Mouse (Mus musculus) cerebellum, adult (tissue): Measurements from ENCODE around the gene A2ml1.

ENCODE experiments used
- ATAC-seq: cut with Nextera tagmentation; 2 replicates; pipeline ENCODE4 v1.9.2; 2017; ENCODE audit warnings: mild to moderate bottlenecking, moderate library complexity, mixed read lengths; ENCODE audit not compliant: insufficient number of reproducible peaks, low FRiP score, low TSS enrichment

The A2ml1 gene

DNA sequence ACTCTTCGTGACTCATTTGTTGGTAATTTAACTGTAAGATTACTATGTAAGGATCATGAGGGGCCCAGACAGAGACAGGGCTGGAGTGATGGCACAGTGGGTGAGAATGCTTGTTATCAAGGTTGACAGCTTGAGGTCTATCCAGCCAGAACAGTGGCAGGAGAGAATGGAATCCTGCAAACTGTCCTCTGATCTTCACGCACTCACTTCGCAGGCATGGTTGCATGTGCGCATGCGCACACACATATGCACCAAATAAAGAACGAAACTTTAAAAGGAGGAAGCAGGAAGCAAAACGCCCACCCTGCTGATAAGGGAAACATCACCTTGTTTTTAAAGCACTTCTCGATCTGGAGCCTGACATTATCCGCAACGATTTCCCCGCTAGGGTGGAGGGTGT lies 14.8 kb downstream of the A2ml1 start:
- ATAC-seq: no peak

DNA sequence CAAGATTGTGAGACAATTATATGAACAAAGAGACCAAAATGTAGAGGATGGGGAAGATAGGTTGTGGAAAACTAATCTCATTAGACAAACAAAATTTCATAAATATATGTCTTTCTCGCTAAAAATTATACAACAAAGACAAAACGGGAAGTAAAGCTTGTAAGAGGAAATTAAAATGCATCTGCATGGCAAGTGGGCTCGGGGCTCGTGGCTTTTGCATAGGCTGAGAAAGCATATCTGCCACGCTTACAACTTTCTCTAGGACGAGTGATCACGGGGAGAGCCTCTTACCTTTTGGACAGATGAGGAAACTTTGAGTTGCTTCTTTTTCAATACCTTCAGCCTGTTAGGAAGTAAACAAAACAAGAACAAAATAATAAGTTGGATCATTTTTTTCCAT lies 27.4 kb downstream of the A2ml1 start:
- ATAC-seq: no peak

DNA sequence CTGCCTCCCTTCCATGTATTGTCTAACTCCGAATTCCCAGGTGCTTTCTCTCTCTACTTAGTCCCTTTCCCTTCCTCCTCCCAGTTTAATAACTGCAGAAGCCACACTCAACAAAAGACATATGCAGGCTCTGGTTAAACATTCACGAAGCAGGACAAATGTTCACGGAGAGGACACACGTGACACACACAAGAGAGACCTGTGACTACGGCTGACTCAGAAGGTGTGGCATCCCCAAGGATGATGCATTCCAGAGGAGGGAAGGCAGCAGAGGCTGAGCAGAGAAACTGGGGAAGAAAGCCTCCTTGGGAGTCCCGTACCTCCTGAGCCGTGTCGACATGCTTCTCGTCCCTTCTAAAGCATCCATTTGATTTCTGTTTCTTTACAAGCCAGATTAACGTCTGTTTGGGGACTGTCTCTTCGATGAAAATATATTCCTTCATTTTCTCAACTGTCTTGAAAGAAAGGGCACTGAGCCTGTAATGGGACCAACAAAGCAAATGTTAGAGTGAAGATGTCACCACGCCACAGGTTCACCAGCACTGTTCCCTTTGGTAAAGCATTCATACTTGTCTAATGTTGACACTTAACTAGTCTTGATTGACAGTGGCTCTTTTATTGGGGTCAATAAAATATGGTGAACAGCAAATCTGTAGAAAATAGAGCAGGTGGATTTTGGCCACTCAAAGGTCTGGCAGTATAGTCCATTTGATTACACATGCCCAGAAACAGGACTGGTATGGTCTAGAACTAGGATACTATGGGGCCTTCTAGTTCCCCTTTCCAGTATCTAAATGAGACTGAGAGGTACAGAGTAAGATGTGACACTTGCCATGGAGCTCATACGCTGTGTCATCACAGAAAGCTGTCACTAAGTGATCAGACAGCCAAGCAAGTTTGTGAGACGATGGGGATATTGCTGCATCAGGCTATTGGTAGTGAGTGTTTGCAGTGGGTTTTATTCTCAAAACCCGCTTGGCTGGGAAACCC lies 31.6 kb downstream of the A2ml1 start:
- no peak for ATAC-seq

DNA sequence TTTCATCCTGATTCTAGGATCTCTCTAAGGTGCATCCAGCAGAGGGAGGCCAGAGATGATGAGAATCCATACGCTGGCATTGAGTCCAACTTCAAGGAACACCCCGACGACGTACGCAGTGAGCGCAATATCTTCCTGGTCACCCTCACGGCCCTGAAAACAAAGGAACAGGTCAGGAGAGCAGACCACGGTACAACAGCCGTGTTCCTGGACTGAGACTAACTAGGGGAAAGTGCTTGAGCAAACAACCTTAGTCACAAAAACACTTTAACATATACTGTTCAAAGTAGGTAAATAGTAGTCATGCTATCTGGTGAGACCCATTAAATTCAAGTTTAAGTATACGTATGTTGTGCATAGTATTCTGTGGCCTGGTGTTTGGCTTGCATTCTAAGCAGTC lies 32.9 kb downstream of the A2ml1 start:
- no peak for ATAC-seq

DNA sequence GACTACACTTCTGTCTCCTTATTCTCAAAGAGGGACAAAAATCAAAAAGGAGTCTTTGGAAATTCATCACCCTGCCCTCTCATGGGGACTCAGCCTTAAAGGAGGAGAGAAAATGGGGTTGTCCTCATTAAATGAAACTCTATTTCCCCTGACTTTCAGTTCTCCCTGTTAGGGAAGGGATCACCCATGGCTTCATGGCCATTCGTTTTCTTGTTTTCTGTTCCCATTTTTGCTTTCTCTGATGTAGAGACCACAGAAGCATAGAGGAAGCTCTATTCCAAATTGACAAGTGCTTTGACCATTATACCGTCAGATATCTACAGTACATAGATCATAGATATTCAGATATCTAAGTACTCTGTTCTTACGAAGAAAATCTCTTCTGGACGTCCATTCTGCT lies 36.0 kb downstream of the A2ml1 start:
- no peak for ATAC-seq

DNA sequence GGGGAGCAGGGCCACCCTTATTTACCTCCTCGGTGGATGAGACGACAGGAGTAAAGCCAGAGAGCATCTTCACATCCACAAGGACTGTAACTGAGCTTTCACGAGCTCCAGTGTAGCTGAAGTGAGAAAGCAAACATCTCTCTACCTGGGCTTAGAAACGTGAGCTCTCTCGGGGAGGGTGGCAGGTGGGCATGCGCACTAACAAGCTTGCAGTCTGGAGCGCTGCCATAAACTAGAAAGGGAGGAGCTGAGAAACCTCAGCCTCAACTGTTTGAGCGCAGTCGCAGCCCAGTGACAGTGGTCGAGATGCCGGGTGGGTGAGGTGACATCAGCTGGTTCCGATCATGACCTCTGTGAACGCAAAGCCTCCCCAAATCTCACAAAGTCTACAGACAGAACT lies 38.2 kb downstream of the A2ml1 start:
- ATAC-seq: no peak

DNA sequence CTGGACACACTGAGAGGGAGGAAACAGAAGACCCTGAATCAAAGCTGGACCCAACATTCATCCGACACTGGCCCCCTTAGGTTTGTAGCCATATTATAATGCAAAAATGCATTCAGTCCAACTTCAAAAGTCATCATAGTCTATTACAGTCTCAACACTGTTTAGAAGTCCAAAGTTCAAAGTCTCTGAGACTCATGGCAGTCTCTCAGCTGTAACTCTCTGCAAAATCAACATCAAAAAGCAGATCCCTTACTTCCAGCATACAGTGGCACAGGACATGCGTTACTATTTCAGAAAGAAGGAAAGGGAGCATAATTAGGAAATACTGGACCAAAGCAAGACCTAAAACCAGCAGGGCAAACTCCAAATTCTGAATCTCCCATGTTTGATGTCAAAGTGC lies 46.2 kb downstream of the A2ml1 start:
- no peak for ATAC-seq

DNA sequence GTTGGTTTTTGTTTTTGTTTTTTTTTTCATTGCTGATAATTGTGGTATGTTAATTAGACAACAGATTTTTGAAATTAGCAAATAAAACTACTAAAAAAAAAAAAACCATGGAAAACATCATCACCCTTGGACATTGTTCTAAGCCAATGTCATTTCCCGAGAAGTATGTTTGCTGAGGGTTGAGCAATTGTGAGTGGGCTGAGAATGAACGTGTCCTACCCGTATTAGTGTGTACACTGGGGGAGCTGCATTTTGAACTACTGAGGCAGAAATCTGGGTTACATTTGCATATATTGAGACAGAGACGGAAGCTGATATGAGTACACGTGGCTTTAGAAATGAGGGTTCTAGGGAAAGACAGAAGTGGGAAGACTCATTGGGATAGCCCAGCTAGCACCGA lies 48.1 kb downstream of the A2ml1 start:
- ATAC-seq: no peak

DNA sequence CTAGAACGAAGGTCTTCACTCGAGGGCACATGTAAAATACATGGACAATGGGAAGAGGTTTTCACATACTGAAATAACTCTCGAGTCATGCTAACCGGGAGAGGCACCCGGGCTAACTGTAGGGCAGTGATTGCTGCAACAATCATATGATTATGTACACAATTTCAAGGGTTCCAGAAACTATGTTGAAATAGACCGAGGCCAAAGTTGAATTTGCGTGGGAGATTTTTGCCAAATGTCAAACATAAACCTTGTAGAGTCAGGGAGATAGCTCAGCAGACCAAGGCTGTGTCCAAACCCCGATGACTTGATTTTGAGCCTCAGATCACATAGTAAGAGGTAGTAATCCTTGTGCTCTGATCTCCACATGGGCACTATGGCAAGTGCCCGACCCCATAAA lies 48.7 kb downstream of the A2ml1 start:
- no peak for ATAC-seq

DNA sequence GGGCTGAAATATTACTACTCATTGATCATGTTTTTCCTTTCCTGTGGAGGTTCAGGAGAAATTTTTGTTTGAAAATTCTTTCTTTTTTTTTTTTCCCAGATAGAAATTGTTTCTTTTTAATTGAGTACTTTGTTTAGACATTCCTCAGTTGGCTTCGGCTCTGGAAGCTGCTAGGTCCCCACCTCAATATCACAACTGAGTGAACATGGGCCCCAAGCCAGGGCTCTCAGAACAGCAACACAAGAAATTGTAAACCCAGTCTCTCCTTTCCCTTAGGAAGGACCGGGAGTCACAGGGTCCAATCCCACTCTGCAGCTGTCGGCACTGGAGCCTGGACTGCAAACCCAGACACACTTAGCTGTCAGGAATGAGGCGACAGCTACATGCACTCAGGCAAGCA lies 52.9 kb downstream of the A2ml1 start:
- no peak for ATAC-seq

DNA sequence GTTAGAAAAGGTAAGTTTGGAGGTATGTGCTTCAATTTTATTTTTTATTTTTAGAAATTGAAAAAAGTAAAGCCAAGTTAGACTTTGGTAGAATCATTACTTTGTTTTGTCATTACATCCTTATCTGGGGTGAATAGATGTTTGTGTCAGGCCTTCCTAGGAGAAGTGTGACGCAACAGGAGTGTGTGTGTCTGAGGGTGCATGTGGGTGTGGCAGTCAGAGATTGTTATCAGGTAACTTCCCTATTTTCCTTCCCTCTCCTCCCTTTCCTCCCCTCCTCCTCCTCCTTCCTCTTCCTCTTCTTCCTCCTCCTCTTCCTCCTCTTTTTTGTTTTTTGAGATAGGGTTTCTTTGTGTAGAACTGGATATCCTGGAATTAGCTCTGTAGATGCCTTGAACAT lies 54.3 kb downstream of the A2ml1 start:
- no peak for ATAC-seq

DNA sequence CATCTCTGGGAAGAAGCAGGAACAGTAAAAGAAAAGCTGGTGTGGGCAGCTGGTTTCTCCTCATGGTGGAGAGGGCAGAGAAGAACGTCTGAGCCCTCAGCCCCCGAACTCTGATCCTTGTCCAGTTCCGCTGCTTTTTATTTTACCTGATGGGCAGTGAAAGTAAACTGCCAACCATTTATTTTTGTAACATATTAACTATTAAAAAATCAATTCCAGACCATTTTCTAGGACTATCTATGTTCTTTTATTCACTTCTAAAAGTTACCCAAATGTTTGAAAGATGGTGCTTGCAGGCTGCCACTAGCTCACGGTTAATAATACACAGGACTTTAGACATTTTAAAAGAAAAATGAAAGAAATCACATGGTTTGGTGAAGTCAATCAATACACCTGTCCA lies 54.8 kb downstream of the A2ml1 start, which contains the start of gene Pzp:
TSS of gene Pzp (minus strand) at position 120 of the 400 bp plus-strand sequence.
- ATAC-seq: no peak

DNA sequence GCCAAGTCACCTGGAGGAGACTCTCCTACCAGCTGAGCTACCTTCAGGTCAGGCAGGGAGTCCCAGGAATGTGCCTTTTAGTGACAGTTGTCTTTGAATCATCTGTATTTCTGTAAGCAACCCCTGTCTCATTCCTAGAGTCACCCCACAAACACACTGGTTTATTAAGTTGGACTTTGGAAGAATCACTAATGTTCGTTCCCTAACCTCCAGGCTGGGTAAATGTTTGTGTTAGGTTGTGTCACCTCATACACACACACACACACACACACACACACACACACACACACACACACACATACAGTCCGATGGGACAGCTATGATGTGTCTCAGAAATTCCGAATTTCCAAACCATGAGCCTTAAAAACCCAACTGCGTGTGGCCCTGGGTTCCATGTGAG lies 55.6 kb downstream of the A2ml1 start:
- no peak for ATAC-seq

DNA sequence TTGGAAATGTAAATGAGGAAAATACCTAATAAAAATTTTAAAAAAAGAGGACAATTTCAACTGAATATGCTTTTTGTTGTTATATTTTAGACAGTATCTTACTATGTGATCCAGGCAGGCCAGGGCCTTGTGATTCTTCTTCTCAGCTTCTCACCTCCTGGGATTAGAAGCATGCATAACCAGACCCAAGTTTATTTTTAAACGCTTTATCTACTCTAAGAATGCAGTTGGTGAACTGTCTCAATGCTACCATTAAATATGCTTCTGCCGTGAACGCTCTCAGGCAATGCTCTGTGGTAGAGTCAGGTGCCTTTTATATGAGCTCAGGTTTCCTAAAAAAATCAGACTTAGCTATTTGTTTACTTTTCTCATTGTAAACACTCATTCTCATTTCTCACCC lies 58.0 kb downstream of the A2ml1 start:
- no peak for ATAC-seq

DNA sequence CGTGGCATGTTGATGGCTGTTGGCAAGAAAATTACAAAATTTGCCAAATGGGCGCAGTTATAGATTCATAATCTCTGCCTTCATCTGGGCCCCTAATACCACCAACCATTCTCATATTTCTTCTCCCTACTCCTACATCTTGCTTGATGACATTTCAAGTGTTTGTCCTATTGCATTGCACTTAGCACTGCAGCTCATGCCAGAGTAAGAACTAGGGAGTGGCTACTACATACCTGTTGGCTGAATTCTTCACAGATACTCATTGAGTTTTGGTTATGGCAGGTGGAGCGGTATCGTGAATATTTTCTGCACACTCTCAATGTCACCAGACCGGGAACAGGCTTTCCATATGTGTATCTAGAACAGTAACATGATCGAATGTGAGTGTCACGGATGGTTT lies 62.2 kb downstream of the A2ml1 start:
- no peak for ATAC-seq

DNA sequence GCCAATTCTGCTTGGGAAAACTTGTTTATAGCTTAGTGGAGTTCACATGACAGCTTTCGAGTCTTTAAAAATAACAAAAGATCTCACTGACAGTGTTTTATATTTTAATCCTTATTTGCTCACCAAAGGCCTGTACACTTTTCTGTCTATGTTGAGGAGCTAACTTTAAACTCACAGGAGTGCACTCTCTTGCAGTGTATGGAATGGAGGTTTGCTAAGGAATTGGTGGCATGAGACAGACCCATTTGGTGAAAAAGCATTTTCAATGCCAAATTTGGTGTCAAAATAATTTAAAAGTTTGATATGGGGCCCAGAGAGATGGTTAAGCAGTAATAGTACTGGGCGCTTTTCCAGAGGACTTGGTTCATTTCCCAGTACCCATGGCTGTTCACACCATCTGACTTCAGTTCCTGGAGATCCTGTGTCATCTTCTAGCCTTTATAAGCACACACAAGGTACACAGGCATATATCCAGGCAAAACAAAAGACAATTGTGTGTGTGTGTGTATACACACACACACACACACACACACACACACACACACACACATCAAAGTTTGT lies 75.7 kb downstream of the A2ml1 start:
- no peak for ATAC-seq

DNA sequence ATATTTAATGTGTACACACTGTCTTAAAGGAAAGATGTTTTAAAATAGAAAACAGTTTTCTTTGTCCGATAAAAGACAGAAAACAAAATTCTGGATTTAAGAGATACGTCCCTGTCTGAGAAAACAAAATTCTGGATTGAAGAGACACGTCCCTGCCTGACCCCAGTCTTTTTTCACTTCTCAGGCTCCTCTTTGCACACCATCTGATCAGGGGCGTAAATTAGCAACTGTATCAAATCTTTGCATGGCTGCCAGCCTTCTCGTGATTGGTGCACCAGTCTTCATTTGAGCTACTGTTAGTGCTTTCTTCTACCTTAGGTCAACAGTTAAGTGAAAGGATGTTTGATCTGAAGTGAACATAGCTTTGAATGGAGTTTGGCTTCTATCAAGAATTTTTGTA lies 76.7 kb downstream of the A2ml1 start:
- ATAC-seq: no peak

DNA sequence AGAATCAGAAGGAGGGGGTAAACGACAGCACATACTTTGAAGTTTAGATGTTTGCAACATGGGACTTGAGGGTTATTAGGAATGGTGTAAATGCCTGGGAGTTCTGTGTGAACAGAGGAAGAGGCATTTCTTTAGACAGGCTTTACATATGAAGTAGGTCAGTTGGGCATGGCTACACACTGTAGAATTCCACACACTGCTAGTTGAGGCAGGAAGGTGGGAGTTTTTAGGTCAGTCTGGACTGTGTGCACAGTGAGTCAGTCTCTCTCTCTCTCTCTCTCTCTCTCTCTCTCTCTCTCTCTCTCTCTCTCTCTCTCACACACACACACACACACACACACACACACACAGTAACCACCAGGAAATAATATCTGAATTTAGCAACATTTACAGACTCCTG lies 86.1 kb downstream of the A2ml1 start:
- ATAC-seq: no peak

DNA sequence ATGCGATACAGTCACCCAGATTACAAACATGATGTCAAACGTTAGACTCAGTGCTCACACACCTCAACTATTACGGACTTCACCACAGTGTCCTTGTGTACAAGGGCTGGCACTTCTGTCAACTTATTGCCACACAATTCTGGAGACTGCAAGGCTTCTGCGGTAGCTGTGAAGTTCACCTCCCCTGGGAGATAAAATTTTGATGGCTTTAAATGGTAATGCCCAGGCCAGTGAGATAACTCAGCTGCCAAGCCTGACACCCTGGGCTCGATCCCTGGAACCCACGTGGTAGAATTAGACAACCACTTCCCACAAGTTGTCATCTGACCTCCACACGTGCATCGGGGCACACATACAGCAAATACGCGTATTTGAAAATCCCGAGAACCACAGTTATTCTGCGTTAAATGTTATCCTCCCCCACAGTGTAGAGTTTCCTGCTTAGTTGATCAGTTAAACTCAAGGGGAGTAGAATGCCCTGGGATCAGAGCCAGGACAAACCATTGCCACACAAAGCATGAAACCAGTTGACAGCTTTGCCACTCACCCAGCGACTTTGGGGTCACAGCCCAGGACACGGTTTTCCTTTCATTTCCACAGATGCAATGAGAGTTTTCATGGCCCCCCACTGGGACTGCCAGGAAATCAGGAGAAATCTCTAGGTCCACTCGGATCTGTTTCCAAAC lies 86.6 kb downstream of the A2ml1 start:
- ATAC-seq: no peak

DNA sequence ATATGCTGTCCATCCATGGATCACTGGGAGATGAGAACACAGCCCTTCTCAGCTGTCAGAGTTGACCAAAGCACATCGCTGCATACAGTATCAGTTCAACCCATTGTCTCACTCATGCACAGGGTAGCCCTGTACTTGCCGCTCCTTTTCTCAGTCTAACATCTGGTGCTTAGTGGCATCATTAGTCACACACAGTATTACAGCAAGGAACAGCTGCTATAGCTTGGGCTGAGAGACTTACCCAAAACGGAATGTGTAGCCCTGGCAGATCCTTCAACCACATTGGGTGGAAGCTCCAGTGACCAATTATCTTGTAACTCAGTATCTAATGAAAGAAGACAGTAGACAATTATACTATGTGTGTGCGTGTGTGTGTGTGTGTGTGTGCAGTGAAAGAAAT lies 89.5 kb downstream of the A2ml1 start:
- no peak for ATAC-seq

DNA sequence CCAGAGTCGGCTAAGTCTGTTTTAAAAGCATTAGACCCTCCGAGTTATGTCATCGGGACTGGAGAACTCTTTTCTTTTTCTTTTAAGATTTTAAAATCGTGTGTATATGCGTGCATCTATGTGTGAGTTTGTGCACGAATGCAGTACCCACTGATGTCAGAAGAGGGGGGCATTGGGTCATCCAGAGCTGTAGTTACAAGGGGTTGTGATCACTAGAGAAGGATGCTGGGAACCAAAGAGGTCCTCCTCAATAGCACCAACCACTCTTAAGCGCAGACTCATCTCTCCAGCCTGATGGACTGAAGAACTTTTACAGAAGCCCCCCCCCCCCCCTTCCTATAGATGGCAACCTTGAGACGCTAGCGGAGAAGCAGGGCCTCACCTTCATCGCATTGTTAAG lies 91.3 kb downstream of the A2ml1 start:
- ATAC-seq: no peak
